Mouse (Mus musculus): ENCODE data around the gene Socs2. TPM values are rescaled to one million over a fixed set of nuclear protein-coding genes. Genes with fewer than 3 reads are reported as not detected.

Gene Socs2
- polyA plus RNA-seq, 1 experiment, result 24.5 TPM

GRCm38 (mm10) chr10:95414316-95415158 lies 2.4 kb downstream of the Socs2 start:
- Histone ChIP-seq H3K36me3 (ENCODE audit: control insufficient read depth, insufficient read depth, low read length) (no peaks in the 10 kb centered on the region), H3K4me1 (ENCODE audit: control insufficient read depth, insufficient read depth, low read length) (peaks cover 2% of the 10 kb centered on the region; the same call in 1 of the 2 replicates), H3K27ac (ENCODE audit: insufficient read depth, low read depth, low read length) (no peak overlapping the region), H3K27me3 (replicated peaks; ENCODE audit: control insufficient read depth, insufficient read depth, low read length) (no peaks in the 10 kb centered on the region), H3K4me3 (ENCODE audit: insufficient read depth, low read depth, low read length) (peak overlapping the region; percentile 58)
- peak; percentile 62 for DNase-seq
- WGBS, result 2% methylated on average over 65 of the region's 65 CpGs
- TF ChIP-seq POLR2A (IDR thresholded peaks at IDR 0.05; ENCODE audit: low read depth, low read length), result no peak
- no peak for TF ChIP-seq CTCF (conservative IDR thresholded peaks at IDR 0.05; ENCODE audit: insufficient read depth, insufficient read length, low read depth, low read length)

DNA sequence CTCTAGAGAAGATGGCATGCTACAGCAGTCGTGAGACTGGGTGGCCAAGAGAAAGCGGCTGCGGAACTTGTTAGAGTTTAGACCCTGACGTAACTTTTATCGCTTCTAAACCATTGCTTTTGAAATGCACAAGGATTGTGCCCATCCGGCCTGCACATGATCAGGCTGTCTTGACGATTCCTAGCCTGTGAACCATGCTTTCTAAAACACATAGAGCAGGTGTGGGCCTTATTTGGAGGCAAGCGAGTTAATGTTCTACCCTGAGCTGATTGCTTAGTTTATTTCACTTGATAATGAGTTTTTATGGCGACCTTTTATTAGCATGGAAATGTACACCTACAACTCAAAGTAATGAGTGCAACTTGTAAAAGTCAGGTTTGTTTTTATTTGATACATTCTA lies 5.8 kb downstream of the Socs2 start:
- WGBS, result 65% methylated on average over 9 of the region's 9 CpGs
- H3K27ac ChIP-seq (ENCODE audit: insufficient read depth, low read depth, low read length), result no peak overlapping the region
- DNase-seq, result peak; percentile 46
- H3K4me1 ChIP-seq (ENCODE audit: control insufficient read depth, insufficient read depth, low read length), result no peaks in the 10 kb centered on the region
- TF ChIP-seq POLR2A (IDR thresholded peaks at IDR 0.05; ENCODE audit: low read depth, low read length), result no peak
- TF ChIP-seq CTCF (conservative IDR thresholded peaks at IDR 0.05; ENCODE audit: insufficient read depth, insufficient read length, low read depth, low read length), result no peak
- H3K27me3 ChIP-seq (replicated peaks; ENCODE audit: control insufficient read depth, insufficient read depth, low read length), result no peaks in the 10 kb centered on the region
- no peaks in the 10 kb centered on the region for H3K36me3 ChIP-seq (ENCODE audit: control insufficient read depth, insufficient read depth, low read length)
- no peak overlapping the region for H3K4me3 ChIP-seq (ENCODE audit: insufficient read depth, low read depth, low read length)

GRCm38 (mm10) chr10:95410709-95411108 lies 6.3 kb downstream of the Socs2 start:
- Histone ChIP-seq H3K27ac (ENCODE audit: insufficient read depth, low read depth, low read length) (no peak overlapping the region), H3K4me1 (ENCODE audit: control insufficient read depth, insufficient read depth, low read length) (no peaks in the 10 kb centered on the region), H3K27me3 (replicated peaks; ENCODE audit: control insufficient read depth, insufficient read depth, low read length) (no peaks in the 10 kb centered on the region), H3K36me3 (ENCODE audit: control insufficient read depth, insufficient read depth, low read length) (no peaks in the 10 kb centered on the region), H3K4me3 (ENCODE audit: insufficient read depth, low read depth, low read length) (no peak overlapping the region)
- no peak for TF ChIP-seq CTCF (conservative IDR thresholded peaks at IDR 0.05; ENCODE audit: insufficient read depth, insufficient read length, low read depth, low read length)
- no peak for TF ChIP-seq POLR2A (IDR thresholded peaks at IDR 0.05; ENCODE audit: low read depth, low read length)
- no peak for DNase-seq
- 81% methylated on average over 7 of the region's 7 CpGs for WGBS

GRCm38 (mm10) chr10:95410209-95410608 lies 6.8 kb downstream of the Socs2 start:
- Histone ChIP-seq H3K27me3 (replicated peaks; ENCODE audit: control insufficient read depth, insufficient read depth, low read length) (no peaks in the 10 kb centered on the region), H3K4me3 (ENCODE audit: insufficient read depth, low read depth, low read length) (no peak overlapping the region), H3K27ac (ENCODE audit: insufficient read depth, low read depth, low read length) (no peak overlapping the region), H3K36me3 (ENCODE audit: control insufficient read depth, insufficient read depth, low read length) (no peaks in the 10 kb centered on the region), H3K4me1 (ENCODE audit: control insufficient read depth, insufficient read depth, low read length) (no peaks in the 10 kb centered on the region)
- TF ChIP-seq POLR2A (IDR thresholded peaks at IDR 0.05; ENCODE audit: low read depth, low read length) (no peak), CTCF (conservative IDR thresholded peaks at IDR 0.05; ENCODE audit: insufficient read depth, insufficient read length, low read depth, low read length) (no peak)
- no peak for DNase-seq
- WGBS, result 73% methylated on average over 4 of the region's 4 CpGs

DNA sequence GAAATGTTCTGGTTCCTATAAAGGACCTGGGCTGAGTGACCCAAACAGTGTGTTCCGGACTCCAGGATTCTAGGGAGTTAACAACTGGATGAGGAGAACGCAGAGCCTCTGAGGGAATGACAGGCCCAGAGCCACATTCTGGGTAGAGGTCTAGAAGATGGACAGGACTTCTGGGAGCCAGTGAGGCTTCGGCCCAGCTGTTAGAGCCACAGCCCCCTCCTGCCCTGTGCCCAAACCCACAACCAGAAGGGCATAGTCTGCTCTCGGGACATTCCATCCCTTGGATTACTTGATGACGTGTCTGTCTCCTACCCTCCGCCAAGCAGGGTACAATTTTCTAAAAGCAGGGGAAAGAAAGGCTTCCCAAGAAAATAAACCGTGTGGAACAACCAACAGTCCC lies 7.8 kb downstream of the Socs2 start:
- H3K27ac ChIP-seq (ENCODE audit: insufficient read depth, low read depth, low read length), result no peak overlapping the region
- no peaks in the 10 kb centered on the region for H3K36me3 ChIP-seq (ENCODE audit: control insufficient read depth, insufficient read depth, low read length)
- no peaks in the 10 kb centered on the region for H3K27me3 ChIP-seq (replicated peaks; ENCODE audit: control insufficient read depth, insufficient read depth, low read length)
- no peak for DNase-seq
- WGBS, result 82% methylated on average over 7 of the region's 7 CpGs
- no peak overlapping the region for H3K4me3 ChIP-seq (ENCODE audit: insufficient read depth, low read depth, low read length)
- no peak for TF ChIP-seq POLR2A (IDR thresholded peaks at IDR 0.05; ENCODE audit: low read depth, low read length)
- no peak for TF ChIP-seq CTCF (conservative IDR thresholded peaks at IDR 0.05; ENCODE audit: insufficient read depth, insufficient read length, low read depth, low read length)
- no peaks in the 10 kb centered on the region for H3K4me1 ChIP-seq (ENCODE audit: control insufficient read depth, insufficient read depth, low read length)

DNA sequence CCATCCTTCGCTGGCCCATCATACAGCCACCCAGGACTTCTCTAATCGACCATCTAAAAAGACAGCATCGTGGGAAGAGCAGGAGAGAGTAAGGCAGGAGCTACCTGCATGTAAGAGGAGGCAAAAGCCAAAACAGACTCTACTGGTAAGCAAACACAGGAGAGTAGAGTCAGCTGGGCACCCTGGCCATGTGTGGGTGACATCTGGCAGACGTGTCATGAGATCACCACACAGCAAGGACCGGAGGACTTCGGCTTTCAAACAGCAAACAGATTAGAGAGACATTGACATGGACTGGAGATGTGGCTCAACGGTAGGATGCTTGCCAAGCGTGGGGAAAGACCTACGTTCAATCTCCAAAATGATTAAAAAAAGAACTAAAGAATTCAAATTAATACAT lies 8.5 kb downstream of the Socs2 start:
- no peak for DNase-seq
- no peaks in the 10 kb centered on the region for H3K27me3 ChIP-seq (replicated peaks; ENCODE audit: control insufficient read depth, insufficient read depth, low read length)
- 90% methylated on average over 9 of the region's 9 CpGs for WGBS
- no peak overlapping the region for H3K4me3 ChIP-seq (ENCODE audit: insufficient read depth, low read depth, low read length)
- H3K4me1 ChIP-seq (ENCODE audit: control insufficient read depth, insufficient read depth, low read length), result no peaks in the 10 kb centered on the region
- no peaks in the 10 kb centered on the region for H3K36me3 ChIP-seq (ENCODE audit: control insufficient read depth, insufficient read depth, low read length)
- no peak overlapping the region for H3K27ac ChIP-seq (ENCODE audit: insufficient read depth, low read depth, low read length)
- TF ChIP-seq POLR2A (IDR thresholded peaks at IDR 0.05; ENCODE audit: low read depth, low read length), result no peak
- no peak for TF ChIP-seq CTCF (conservative IDR thresholded peaks at IDR 0.05; ENCODE audit: insufficient read depth, insufficient read length, low read depth, low read length)

- H3K27ac ChIP-seq (ENCODE audit: insufficient read depth, low read depth, low read length), result no peak overlapping the region
- H3K27me3 ChIP-seq (replicated peaks; ENCODE audit: control insufficient read depth, insufficient read depth, low read length), result no peaks in the 10 kb centered on the region
- TF ChIP-seq POLR2A (IDR thresholded peaks at IDR 0.05; ENCODE audit: low read depth, low read length) (no peak), CTCF (conservative IDR thresholded peaks at IDR 0.05; ENCODE audit: insufficient read depth, insufficient read length, low read depth, low read length) (no peak)
- H3K4me1 ChIP-seq (ENCODE audit: control insufficient read depth, insufficient read depth, low read length), result no peaks in the 10 kb centered on the region
- no peak overlapping the region for H3K4me3 ChIP-seq (ENCODE audit: insufficient read depth, low read depth, low read length)
- no peak for DNase-seq
- H3K36me3 ChIP-seq (ENCODE audit: control insufficient read depth, insufficient read depth, low read length), result no peaks in the 10 kb centered on the region
- 80% methylated on average over 12 of the region's 12 CpGs for WGBS
Measured at GRCm38 (mm10) chr10:95407541-95408160, 9.3 kb downstream of the Socs2 start.
